Mouse (Mus musculus) adrenal gland (tissue): ENCODE measurements around the gene Ccer2.

Experiments
- intact Hi-C: fragments of 180-260 bp; cut with DNase I; formaldehyde crosslinking; loops from one replicate; pipeline ENCODE4 v1.15.1; 2025

Gene Ccer2

DNA sequence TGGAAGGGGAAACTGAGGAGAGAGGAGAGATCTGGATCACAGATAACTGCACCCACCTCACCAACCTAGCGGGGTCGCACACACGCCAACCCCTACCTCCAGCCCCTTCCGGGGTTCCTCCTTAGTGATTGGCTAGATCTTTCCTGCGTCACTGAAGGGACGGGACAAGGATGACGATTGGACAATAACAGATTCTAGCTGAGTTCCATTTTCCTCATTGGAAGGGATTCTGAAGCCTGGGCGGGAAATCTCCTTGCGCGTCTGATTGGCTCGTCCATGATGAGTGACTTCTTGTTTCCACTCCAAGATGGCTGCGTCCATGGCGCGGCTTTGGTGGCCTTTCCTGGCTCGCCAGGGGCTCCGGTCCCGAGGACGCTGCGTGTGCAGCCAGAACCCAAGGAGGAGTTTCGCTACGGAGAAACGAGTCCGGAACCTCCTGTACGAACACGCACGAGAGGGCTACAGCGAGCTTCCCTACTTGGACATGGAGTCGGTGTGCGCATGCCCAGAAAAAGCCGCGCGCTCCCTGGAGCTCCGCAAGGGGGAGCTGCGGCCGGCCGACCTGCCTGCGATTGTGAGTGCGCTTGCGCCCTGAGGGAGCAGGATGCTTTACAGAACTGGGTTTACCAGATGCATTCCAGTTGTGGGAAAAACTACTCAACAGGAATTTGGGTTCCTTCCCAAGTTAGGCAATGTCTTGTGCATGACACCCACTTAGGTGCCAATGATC, 14.1 kb upstream of the Ccer2 start, which contains the start of the genes Mrps12 and Sars2:
Mrps12 (minus strand) TSS at position 112 of the 730 bp plus-strand sequence.
Sars2 (plus strand) TSS at position 284 of the 730 bp plus-strand sequence.
- intact Hi-C loops: no loop called here

DNA sequence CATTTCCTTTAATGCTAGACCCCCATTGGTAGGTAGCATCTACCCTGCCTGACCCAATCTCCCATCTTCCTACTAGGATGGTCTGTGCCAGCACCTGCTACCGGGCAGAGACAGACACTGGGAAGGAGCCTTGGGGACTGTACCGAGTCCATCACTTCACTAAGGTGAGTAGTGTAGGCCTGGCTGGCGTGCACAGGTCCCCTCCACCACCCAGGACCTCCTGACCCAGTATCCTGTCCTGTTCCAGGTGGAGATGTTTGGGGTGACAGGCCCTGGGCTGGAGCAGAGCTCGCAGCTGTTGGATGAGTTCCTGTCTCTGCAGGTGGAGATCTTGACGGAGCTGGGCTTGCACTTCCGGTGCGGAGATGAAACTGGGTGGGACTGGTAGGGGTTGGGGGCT, 6.0 kb upstream of the Ccer2 start:
- intact Hi-C loops: no loop called here

DNA sequence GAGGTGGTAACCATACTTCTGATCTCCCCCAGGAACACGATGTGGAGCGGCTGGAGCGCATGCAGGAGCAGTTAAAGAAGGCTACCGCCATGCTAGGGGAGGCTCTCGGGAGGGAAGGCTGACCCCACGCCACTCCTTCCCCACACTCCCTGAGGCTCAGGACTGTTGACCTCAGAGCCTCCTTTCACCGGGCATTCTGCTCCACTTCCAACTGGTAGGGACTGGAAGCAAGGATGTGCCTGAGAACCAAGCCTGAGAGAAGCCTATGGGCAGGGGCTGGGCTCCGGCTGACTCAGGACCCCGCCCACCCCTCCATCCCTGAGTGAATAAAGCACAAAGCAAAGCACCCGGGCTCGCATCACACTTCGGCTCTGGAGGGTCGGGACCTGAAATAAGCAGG, 2.6 kb downstream of the Ccer2 start:
- intact Hi-C loops: no loop called here

DNA sequence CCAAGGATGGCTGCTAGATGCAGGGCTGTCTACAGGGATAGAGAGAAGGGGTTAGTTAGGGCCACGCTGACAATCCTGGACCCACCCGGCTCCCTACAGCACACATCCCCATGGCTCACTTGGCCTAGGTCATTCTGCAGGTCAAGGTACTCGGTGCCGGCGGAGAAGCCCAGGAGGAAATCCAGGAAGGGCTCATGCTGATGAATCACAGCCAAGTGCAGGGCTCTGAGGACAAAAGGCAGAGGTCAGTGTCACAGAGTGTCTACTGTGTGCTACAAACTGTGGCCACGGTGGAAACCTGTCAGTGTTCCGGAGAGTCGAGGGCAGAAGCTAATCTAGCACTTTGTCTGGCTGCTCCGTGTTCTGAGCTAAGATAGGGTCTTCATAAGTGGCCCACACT, 5.9 kb downstream of the Ccer2 start:
- intact Hi-C loops: no loop called here

DNA sequence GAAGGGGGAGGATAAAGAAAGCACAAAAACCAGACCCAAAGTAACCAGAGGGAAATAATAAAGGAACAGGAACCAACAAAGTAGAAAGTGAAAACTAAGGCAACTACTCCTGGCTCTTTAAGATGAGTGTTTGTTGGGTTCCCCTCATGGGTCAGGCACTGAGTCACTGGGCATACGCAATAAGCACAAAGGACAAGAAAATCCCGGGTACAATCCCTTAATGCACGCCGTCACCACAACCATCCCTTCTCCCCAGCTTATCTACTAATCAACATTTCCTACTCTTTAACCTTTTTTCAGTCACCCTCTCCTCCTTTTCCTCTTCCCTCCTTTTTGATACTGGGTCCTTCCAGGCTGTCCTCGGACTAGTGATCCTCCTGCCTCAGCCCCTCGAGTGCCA, 9.2 kb downstream of the Ccer2 start:
- intact Hi-C loops: no loop called here

- intact Hi-C loops: no loop called here
These were observed 10.4 kb downstream of the Ccer2 start, which contains the start of gene Sirt2 for GRCm38 (mm10) chr7:28766173-28766879. Gene Sirt2 (plus strand): TSS chr7:28766735.

GRCm38 (mm10) chr7:28766910-28767309, 10.9 kb downstream of the Ccer2 start:
- intact Hi-C loops: no loop called here

GRCm38 (mm10) chr7:28767462-28767965, 11.5 kb downstream of the Ccer2 start, which contains the start of gene Nfkbib:
Gene Nfkbib (minus strand): TSS chr7:28767512.
- intact Hi-C loops: no loop called here

- intact Hi-C loops: no loop called here
These were observed 13.5 kb downstream of the Ccer2 start for GRCm38 (mm10) chr7:28769414-28769958.

DNA sequence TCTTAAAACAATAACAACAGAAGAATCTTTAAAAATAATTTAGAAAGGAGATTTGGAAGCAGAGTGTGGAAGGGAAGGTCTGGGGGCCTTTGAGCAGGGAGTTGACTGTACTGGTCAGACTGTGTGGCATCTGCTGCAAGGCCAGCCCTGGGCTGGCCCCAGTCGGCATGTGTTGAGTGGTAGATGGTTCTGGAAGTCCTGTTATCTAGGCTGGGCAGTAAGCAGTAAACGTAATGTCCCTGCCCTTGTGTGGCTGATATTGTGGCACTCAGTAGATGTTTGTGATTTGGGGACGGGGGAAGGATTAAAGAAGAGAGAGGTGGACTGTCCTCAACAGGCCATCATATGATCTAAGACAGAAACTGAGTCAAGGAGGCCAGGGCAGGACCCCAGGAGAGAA, 14.3 kb downstream of the Ccer2 start:
- intact Hi-C loops: no loop called here

- intact Hi-C loops: no loop called here
These were observed 15.9 kb downstream of the Ccer2 start for GRCm38 (mm10) chr7:28771867-28772266.

DNA sequence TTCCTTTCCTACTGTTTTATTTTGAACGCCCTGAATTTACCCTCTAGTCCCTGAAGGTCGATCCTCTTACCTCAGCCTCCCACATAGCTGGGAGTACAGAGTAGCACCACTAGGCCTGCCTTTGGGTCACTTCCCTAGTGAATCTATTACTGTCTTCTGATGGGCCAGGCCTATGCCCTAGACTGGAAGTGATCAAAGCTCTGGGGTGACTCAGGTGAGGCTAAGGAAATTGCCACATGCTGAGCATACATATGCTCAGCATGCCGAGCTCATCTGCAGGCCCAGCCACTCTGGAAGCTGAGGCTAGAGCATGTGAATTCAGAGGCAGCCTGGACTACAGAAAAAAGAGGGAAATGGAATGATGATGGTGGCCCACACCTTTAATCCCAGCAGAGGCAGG, 17.2 kb downstream of the Ccer2 start:
- intact Hi-C loops: no loop called here

- intact Hi-C loops: no loop called here
These were observed 18.2 kb downstream of the Ccer2 start for GRCm38 (mm10) chr7:28774164-28774563.

GRCm38 (mm10) chr7:28775129-28775528, 19.2 kb downstream of the Ccer2 start:
- intact Hi-C loops: no loop called here

GRCm38 (mm10) chr7:28778825-28779224, 22.9 kb downstream of the Ccer2 start:
- intact Hi-C loops: no loop called here

DNA sequence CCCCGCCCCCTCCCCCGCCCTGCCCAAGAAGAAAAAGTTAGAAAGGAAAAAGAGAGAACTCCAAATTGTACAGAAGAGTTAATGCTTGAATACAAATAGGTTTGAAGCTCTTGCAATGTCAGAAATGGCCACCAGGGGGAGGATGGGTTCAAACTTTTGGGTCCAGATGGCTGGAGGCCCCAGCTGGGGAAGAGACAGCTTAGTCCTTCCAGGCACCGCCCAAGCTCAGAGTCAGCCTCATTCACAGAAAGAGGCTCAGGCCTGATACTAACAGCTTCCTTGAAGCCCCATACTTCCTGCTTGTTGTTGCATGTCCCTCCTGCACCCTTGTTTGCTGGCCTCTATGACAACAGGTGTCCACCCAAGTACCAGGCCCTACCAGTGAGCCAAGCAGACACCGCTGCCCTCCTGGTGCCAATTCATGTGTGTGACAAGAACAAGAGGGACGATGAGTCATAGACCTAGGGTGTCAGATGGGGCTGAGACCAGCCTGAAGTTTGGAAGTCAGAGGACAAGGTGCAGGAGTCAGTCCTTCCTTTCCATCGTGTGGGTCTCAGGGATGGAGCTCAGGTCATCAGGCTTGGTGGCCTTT, 24.2 kb downstream of the Ccer2 start:
- intact Hi-C loops: loop anchor here (5.0 to 10.0 kb wide), 2 partner anchors 87 to 255 kb away; no protein-coding TSS in a partner anchor

DNA sequence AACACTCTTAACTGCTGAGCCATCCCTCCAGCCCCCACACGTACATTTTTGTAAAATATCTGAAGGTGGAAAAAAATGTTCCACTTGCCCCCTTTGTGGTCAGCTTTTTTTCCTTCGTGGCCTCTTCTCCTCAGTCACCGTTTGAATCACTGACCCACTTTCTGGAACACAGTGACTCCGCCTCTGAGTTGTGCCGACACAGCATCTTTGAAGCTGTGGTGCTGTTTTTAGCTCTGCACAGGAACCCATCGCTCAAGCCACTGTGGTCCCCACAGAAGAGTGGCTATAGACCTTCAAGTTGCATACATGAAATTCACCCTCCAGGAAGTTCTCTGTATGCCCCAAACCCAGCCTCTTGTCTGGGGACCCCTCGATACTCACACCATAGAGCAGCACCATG, 24.9 kb downstream of the Ccer2 start:
- intact Hi-C loops: loop anchor here (5.0 to 10.0 kb wide), 2 partner anchors 86 to 254 kb away; no protein-coding TSS in a partner anchor

- intact Hi-C loops: loop anchor here (5.0 to 10.0 kb wide), 2 partner anchors 86 to 254 kb away; no protein-coding TSS in a partner anchor
These were observed 25.3 kb downstream of the Ccer2 start for GRCm38 (mm10) chr7:28781261-28781663.

GRCm38 (mm10) chr7:28785161-28785560, 29.2 kb downstream of the Ccer2 start:
- intact Hi-C loops: loop anchor here (5.0 to 10.0 kb wide), 2 partner anchors 187 to 250 kb away; no protein-coding TSS in a partner anchor

DNA sequence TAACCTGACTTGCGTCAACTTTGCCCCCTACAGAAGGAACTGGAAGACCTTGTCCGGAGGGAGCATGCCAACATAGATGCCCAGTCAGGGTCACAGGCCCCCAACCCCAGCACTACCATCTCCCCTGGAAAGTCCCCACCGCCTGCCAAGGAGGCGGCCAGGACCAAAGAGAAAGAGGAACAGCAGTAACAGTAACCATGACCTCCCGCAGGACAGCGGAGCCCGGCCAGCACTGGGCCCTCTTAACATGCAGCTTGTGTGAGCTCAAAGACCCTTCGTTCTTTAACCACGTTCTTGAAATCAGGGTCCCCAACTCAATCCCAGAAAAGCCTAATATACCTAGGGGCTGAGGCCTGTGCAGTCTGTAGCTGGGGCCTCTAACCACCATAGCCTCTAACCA, 31.9 kb downstream of the Ccer2 start:
- intact Hi-C loops: loop anchor here (5.0 to 10.0 kb wide), 2 partner anchors 184 to 247 kb away; no protein-coding TSS in a partner anchor
